Mouse (Mus musculus) Patski (cell line): ENCODE measurements around the gene Ngb. TPM values are rescaled to one million over a fixed set of nuclear protein-coding genes. Genes with fewer than 3 reads are reported as not detected.

Source experiments
- ATAC-seq: fragments of 100-300 bp; one replicate; pipeline ENCODE4 v1.8.0; 2021
- CTCF ChIA-PET: fragments of 350-600 bp; sonication (Branson Sonifier 250); formaldehyde crosslinking; loops from one replicate; lab custom pipeline; 2022; ENCODE audit warnings: inconsistent platforms; lab: Charles Lee
- POLR2A ChIA-PET: fragments of 350-600 bp; sonication (Branson Sonifier 250); formaldehyde crosslinking; loops from one replicate; lab custom pipeline; 2022; ENCODE audit warnings: antibody characterized with exemption, inconsistent platforms; lab: Charles Lee
- DNase-seq: peaks from one replicate; pipeline ENCODE4 v3.0.0-alpha.2; 2011; ENCODE audit warnings: low read depth, low spot score
- H3K27me3 ChIP-seq: fragments of 371-371 bp; one replicate; pipeline ENCODE4 v1.5.1; 2021
- CTCF ChIP-seq: fragments of 100-300 bp; IDR thresholded peaks from one replicate; pipeline ENCODE4 v1.5.1; 2021
- in situ Hi-C: fragments of 300-500 bp; cut with MboI; formaldehyde crosslinking; loops from 3 replicates; pipeline ENCODE4 v1.11.1; 2018; ENCODE audit warnings: low pct_unique_long_range_greater_than_20kb, mixed read lengths
- polyA plus RNA-seq: library from polyadenylated mRNA; unstranded; gene quantifications from one replicate; pipeline ENCODE4 v1.2.3, GENCODE M21; 2021

The Ngb gene
- 0.49 TPM for polyA plus RNA-seq

DNA sequence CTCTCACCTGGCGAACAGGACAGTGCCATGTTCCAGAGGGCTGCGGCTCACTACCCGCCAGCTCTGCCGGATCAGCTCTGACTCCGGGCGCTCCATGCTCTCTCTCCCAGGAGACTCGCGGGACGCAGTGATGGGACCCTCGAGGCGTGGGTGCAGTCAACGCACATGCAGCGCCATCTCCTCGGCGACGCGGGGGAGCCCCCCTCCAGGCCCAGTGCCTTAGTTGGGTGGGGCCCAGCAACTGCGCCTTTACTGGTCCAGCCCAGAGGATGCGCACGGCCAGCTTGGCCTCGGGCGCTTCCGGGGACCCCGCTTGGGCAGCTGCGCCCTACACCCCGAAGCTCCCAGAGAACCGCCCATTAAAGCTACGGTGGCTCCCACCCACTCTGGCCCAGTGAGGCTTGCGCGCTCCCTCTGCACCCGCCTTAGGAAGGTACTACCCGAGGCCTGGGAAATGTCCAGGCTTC is at the start of gene Ngb:
Ngb (minus strand) TSS at position 375 of the 467 bp plus-strand sequence.
- in situ Hi-C loops = no loop called here
- DNase-seq (no peak), ATAC-seq (no peak)
- ChIA-PET POLR2A (no interaction called here), CTCF (interaction anchor here (1.5 kb wide), 1 partner anchor 9 kb away, joined by 4 read pairs; no protein-coding TSS in a partner anchor)
- no peak for TF ChIP-seq CTCF
- H3K27me3 ChIP-seq = peaks cover 4% of the 10 kb centered on the region

GRCm38 (mm10) chr12:87149471-87149870 is 47.1 kb upstream of the Ngb start:
- DNase-seq (no peak), ATAC-seq (no peak)
- CTCF ChIA-PET = no interaction called here
- no peak for TF ChIP-seq CTCF
- POLR2A ChIA-PET = no interaction called here
- in situ Hi-C loops = no loop called here
- no peaks in the 10 kb centered on the region for H3K27me3 ChIP-seq

DNA sequence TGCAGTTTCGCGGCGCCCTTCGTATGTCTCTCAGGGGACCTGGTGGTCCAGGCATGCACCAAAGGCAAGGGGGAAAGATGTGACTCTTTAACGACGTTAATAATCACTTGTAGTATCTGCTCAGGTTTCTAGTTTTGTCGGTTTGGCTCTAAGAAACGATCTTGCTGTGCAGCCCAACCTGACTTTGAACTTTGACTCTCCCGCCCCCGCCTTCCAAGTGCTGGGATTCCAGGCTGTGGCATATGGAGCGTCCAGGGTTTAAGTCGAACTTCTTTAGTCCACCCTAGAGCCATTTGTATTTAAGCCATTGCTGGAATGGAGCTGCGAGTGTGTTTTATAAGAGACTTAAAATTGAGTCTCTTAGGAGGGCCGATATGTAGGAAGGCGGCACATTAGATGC is 45.8 kb upstream of the Ngb start:
- DNase-seq (no peak), ATAC-seq (no peak)
- in situ Hi-C loops = no loop called here
- H3K27me3 ChIP-seq = no peaks in the 10 kb centered on the region
- ChIA-PET CTCF (no interaction called here), POLR2A (interaction anchor here (0.5 to 1.7 kb wide), 2 partner anchors 13 to 16 kb away, joined by 3 to 8 read pairs; no protein-coding TSS in a partner anchor)
- no peak for TF ChIP-seq CTCF

- CTCF ChIA-PET = no interaction called here
- peak; percentile 77 for DNase-seq
- ATAC-seq = peak; percentile 98
- no peak for TF ChIP-seq CTCF
- in situ Hi-C loops = no loop called here
- H3K27me3 ChIP-seq = no peaks in the 10 kb centered on the region
- POLR2A ChIA-PET = interaction anchor here (0.5 to 1.7 kb wide), 3 partner anchors 13 to 46 kb away, joined by 3 to 8 read pairs (median 3); no protein-coding TSS in a partner anchor
Measured at GRCm38 (mm10) chr12:87147395-87148089, 45.2 kb upstream of the Ngb start, which contains the start of gene Pomt2. Gene Pomt2 (minus strand): TSS chr12:87147968.

DNA sequence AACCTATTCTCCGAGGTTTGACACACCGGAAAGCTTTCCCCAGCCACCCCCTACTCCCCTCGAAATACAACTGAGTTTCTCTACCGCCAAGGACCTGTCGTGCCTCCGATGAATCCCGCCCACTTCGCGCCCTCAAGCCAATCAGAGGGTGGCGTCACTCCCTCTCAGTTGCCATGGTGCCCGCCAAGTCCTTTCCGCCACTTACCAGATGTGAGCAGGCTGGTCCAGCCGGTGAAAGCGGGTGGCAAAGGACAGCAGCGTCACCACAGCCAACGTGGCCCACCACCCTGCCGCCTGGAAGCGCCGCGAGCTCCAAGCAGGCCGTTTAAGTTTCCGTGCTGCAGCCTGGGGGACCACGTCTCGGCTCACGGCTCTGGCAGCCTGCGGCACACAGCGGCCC is 44.6 kb upstream of the Ngb start, which contains the start of gene Gstz1:
Gstz1 (plus strand) TSS at position 200 of the 400 bp plus-strand sequence.
- POLR2A ChIA-PET = interaction anchor here (0.7 to 1.7 kb wide), 3 partner anchors 12 to 47 kb away, joined by 3 to 8 read pairs (median 3); no protein-coding TSS in a partner anchor
- TF ChIP-seq CTCF = no peak
- ATAC-seq (peak; percentile 90), DNase-seq (peak; percentile 19)
- in situ Hi-C loops = no loop called here
- H3K27me3 ChIP-seq = no peaks in the 10 kb centered on the region
- CTCF ChIA-PET = no interaction called here

DNA sequence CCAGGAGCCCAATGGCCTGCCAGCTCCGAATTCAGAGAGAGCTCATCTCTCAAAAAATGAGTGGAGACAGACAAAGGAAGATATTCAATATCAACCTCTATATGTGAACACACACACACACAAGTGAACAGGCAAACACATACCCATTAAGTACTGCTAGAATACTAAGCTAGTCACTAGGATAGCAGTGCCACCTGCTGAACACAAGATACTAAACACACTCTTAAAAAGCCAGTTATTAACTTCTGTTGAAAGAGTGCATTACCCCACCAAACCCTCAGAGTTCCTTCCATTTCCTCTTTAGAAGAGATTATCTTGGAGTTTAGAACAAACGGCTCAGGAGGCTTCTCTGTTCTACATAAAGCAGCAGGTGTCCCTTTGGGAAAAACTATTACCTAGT is 39.8 kb upstream of the Ngb start:
- TF ChIP-seq CTCF = no peak
- no peak for ATAC-seq
- in situ Hi-C loops = no loop called here
- no peak for DNase-seq
- no peaks in the 10 kb centered on the region for H3K27me3 ChIP-seq
- POLR2A ChIA-PET = no interaction called here
- CTCF ChIA-PET = interaction anchor here (1.1 kb wide), 1 partner anchor 54 kb away, joined by 3 read pairs; no protein-coding TSS in a partner anchor

- in situ Hi-C loops = no loop called here
- CTCF ChIA-PET = no interaction called here
- no peak for TF ChIP-seq CTCF
- POLR2A ChIA-PET = no interaction called here
- DNase-seq (no peak), ATAC-seq (no peak)
- H3K27me3 ChIP-seq = no peaks in the 10 kb centered on the region
Measured at GRCm38 (mm10) chr12:87138768-87139167, 36.4 kb upstream of the Ngb start.

GRCm38 (mm10) chr12:87138342-87138701 is 36.0 kb upstream of the Ngb start:
- CTCF ChIA-PET = no interaction called here
- in situ Hi-C loops = no loop called here
- POLR2A ChIA-PET = no interaction called here

DNA sequence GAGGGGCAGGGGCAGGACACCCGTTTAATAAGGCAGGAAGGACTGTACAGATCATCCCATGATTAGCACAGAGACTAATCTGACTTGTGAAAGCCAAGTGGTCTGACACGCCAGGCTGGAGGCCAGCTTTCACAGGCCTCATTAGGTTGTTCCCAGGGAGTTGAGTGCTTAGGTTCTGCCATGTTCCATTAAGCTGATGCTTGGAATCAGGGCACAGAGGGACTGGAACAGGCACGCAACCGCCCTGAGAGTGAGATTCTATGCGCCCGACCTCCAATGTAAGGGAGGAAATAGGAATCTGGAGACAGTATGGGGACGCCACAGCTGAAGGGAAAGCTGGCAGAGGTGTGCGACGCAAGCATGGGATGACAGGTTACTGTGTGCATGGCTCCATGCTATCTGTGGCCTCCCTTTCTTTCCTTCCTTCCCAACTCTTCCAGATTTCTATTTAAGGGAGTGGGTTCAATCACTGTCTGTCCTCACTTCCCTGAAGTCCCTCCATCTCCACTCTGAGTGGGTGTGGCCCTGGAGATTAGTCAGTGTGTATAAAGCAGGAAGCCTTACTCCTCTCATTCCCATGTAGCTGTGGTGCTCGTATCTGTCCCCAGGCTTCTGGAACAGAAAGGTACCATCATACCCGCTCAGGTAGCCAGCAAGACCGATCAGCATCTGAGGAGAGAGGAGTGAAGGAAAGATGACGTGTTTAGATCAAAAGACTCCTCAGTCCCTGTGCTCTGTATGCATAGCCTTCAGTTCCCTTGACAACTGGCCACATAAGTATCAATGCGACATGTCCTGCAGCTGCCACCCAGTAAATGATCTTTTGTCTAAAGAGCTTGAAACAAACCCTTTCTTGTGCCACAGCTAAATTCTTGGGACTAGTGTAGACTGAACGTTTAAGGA is 35.4 kb upstream of the Ngb start:
- POLR2A ChIA-PET = no interaction called here

More at GRCm38 (mm10) chr12:87138342-87138701, 36.0 kb upstream of the Ngb start:
- no peak for ATAC-seq
- TF ChIP-seq CTCF = no peak
- no peaks in the 10 kb centered on the region for H3K27me3 ChIP-seq
- DNase-seq = no peak

GRCm38 (mm10) chr12:87132784-87133183 is 30.4 kb upstream of the Ngb start:
- H3K27me3 ChIP-seq = no peaks in the 10 kb centered on the region
- ChIA-PET POLR2A (no interaction called here), CTCF (interaction anchor here (1.6 kb wide), 1 partner anchor 12 kb away, joined by 4 read pairs; no protein-coding TSS in a partner anchor)
- TF ChIP-seq CTCF = no peak
- ATAC-seq (no peak), DNase-seq (no peak)
- in situ Hi-C loops = no loop called here

More for the DNA sequence above, 35.4 kb upstream of the Ngb start:
- CTCF ChIA-PET = no interaction called here
- no peaks in the 10 kb centered on the region for H3K27me3 ChIP-seq
- DNase-seq = no peak
- no peak for TF ChIP-seq CTCF
- no peak for ATAC-seq
- in situ Hi-C loops = no loop called here
